Comparison of ENCODE assay signal across 8 mouse cellular contexts in the genomic region with DNA sequence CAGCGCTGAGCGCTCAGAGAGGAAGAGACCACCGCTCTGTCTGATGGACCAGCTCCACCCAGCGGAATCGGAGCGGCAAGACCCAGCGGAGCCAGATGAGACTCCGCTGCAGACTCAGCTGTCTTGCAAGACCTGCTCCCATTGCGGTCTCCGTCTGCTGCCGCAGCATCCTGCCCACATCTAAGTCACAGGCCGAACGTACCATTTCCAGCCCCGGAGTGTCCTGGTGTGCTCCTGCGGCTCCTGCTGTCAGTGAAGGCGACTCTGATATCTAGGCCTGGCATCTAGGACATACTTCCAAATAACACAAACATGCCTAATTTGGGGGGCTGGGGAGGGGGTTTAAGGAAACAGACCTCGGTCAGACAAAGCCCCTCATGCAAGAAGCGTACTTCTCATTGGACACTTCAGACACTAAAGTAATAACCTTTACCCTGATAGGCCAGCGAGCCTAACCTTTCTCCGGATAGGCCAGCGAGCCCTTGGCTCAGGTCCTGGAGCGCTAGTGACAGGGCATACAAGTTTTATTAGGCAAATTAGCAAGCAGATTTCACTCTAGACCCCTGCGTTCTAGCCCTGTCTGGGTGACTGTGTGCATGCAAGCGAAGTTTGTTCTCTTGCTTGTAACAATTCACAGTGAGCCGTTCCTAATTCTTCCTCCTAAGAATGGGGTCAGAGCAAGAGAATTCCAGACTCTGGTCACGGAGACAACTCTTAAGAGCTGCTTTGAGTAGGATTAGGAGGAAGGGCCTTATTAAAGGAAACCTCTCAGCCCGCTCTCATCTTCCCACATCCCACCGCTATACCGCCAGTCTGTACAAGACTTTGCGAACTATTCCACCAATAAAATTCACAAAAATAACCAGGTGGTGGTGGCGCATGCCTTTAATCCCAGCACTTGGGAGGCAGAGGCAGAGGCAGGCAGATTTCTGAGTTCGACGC. TPM values are rescaled to one million over a fixed set of nuclear protein-coding genes. Genes with fewer than 3 reads are reported as not detected.
DNase-seq lines count a peak whose midpoint lies in the region; ATAC-seq and TF ChIP-seq lines count a peak whose summit lies in the region.

A gene (minus strand): TSS at position 404 of the 942 bp plus-strand sequence.

- WGBS in heart, embryonic 11.5 days (ENCODE audit: insufficient replicate concordance): 12% methylated on average over 31 of the region's 33 CpGs
- 14% methylated on average over 33 of the region's 33 CpGs for WGBS in kidney, embryonic 16.5 days
- 12% methylated on average over 33 of the region's 33 CpGs for WGBS in liver, adult 2 months

- H3ac ChIP-seq in myocyte (ENCODE audit: control insufficient read depth, insufficient read length): no peak within 1 kb of the TSS

- H3K79me2 ChIP-seq in liver, adult 2 months (ENCODE audit: control insufficient read depth, insufficient read depth, low read length): peaks cover 5% of the 10 kb centered on the region; the same call in 1 of the 2 replicates
- no peaks in the 10 kb centered on the region for H3K79me2 ChIP-seq in myocyte (ENCODE audit: control insufficient read depth, insufficient read depth)

- H3K4me3 ChIP-seq in erythroblast, embryonic 14.5 days (replicated peaks): peak within 1 kb of the TSS; percentile 72
- H3K4me3 ChIP-seq in heart, embryonic 11.5 days (ENCODE audit: low read depth, low read length): peak within 1 kb of the TSS; percentile 84
- H3K4me3 ChIP-seq in kidney, embryonic 16.5 days (ENCODE audit: low read length): peak within 1 kb of the TSS; percentile 74
- H3K4me3 ChIP-seq in liver, adult 2 months (ENCODE audit: insufficient read depth, low read depth, low read length): peak within 1 kb of the TSS; percentile 96
- H3K4me3 ChIP-seq in myocyte: peak within 1 kb of the TSS; percentile 70

- peak; percentile 98 for ATAC-seq in heart, embryonic 11.5 days (replicated peaks; ENCODE audit: insufficient number of reproducible peaks, low FRiP score, low TSS enrichment)
- peak; percentile 99 for ATAC-seq in kidney, embryonic 16.5 days (ENCODE audit: low FRiP score, low TSS enrichment)

- TF ChIP-seq POLR2A in brain, embryonic 14.5 days (IDR thresholded peaks at IDR 0.05; ENCODE audit: borderline replicate concordance, extremely low read depth, insufficient read depth, insufficient read length, poor library complexity, severe bottlenecking): 0 out of 2 replicates have a peak, but pooled peaks have one; percentile 14
- TF ChIP-seq POLR2A in liver, adult 2 months (IDR thresholded peaks at IDR 0.05; ENCODE audit: extremely low read depth, insufficient read depth, low read length): 0 out of 2 replicates have a peak, but pooled peaks have one; percentile 15
- peak; percentile 14 for TF ChIP-seq POLR2A in myocyte (IDR thresholded peaks at IDR 0.05; ENCODE audit: insufficient read length, low read depth)

- H3K4me2 ChIP-seq in heart, embryonic 11.5 days: peak within 1 kb of the TSS; percentile 81
- peak within 1 kb of the TSS; percentile 78 for H3K4me2 ChIP-seq in kidney, embryonic 16.5 days (replicated peaks; ENCODE audit: low read depth, low read length)
- peak within 1 kb of the TSS; percentile 74 for H3K4me2 ChIP-seq in myocyte (ENCODE audit: low read depth)

- H3K27ac ChIP-seq in heart, embryonic 11.5 days (ENCODE audit: low read depth, low read length): peak within 1 kb of the TSS; percentile 75
- peak within 1 kb of the TSS; percentile 86 for H3K27ac ChIP-seq in kidney, embryonic 16.5 days (ENCODE audit: low read length)
- peak within 1 kb of the TSS; percentile 86 for H3K27ac ChIP-seq in liver, adult 2 months (replicated peaks; ENCODE audit: insufficient read depth, low read depth, low read length)

- H3K27me3 ChIP-seq in erythroblast, embryonic 14.5 days (ENCODE audit: control insufficient read depth): no peaks in the 10 kb centered on the region
- no peaks in the 10 kb centered on the region for H3K27me3 ChIP-seq in heart, embryonic 11.5 days (ENCODE audit: control insufficient read depth, insufficient read depth, low read length)
- no peaks in the 10 kb centered on the region for H3K27me3 ChIP-seq in kidney, embryonic 16.5 days (ENCODE audit: insufficient read depth, low read length)
- H3K27me3 ChIP-seq in liver, adult 2 months (ENCODE audit: control insufficient read depth, insufficient read depth, low read length): no peaks in the 10 kb centered on the region
- peaks cover under 1% of the 10 kb centered on the region for H3K27me3 ChIP-seq in myocyte (ENCODE audit: control insufficient read depth, insufficient read depth, insufficient read length)
- H3K27me3 ChIP-seq in splenic B cell, adult 2 months (ENCODE audit: control insufficient read depth, insufficient read depth, low read length, poor library complexity, severe bottlenecking): no peaks in the 10 kb centered on the region

- H3K36me3 ChIP-seq in erythroblast, embryonic 14.5 days (ENCODE audit: control insufficient read depth): no peaks in the 10 kb centered on the region
- H3K36me3 ChIP-seq in heart, embryonic 11.5 days (ENCODE audit: control insufficient read depth, insufficient read depth, low read length): no peaks in the 10 kb centered on the region
- H3K36me3 ChIP-seq in kidney, embryonic 16.5 days (ENCODE audit: insufficient read depth, low read length): peaks cover 4% of the 10 kb centered on the region; the same call in 1 of the 2 replicates
- peaks cover 2% of the 10 kb centered on the region; the same call in 1 of the 2 replicates for H3K36me3 ChIP-seq in liver, adult 2 months (ENCODE audit: control insufficient read depth, insufficient read depth, low read length)
- H3K36me3 ChIP-seq in myocyte (ENCODE audit: control insufficient read depth, insufficient read depth): no peaks in the 10 kb centered on the region
- no peaks in the 10 kb centered on the region for H3K36me3 ChIP-seq in splenic B cell, adult 2 months (ENCODE audit: control insufficient read depth, insufficient read depth, low read length, poor library complexity, severe bottlenecking)

- H3K4me1 ChIP-seq in erythroblast, embryonic 14.5 days (ENCODE audit: control insufficient read depth): peaks cover 17% of the 10 kb centered on the region
- peaks cover 8% of the 10 kb centered on the region for H3K4me1 ChIP-seq in heart, embryonic 11.5 days (ENCODE audit: control insufficient read depth, insufficient read depth, low read length)
- H3K4me1 ChIP-seq in kidney, embryonic 16.5 days (ENCODE audit: insufficient read depth, low read length): peaks cover 12% of the 10 kb centered on the region
- peaks cover 6% of the 10 kb centered on the region for H3K4me1 ChIP-seq in liver, adult 2 months (ENCODE audit: control insufficient read depth, insufficient read depth, low read length)

- no peaks in the 10 kb centered on the region for H3K9me3 ChIP-seq in erythroblast, embryonic 14.5 days (ENCODE audit: control insufficient read depth, low read length)
- H3K9me3 ChIP-seq in heart, embryonic 11.5 days (replicated peaks; ENCODE audit: control insufficient read depth, low read length): no peaks in the 10 kb centered on the region
- H3K9me3 ChIP-seq in kidney, embryonic 16.5 days (ENCODE audit: low read length): no peaks in the 10 kb centered on the region

- peak within 1 kb of the TSS; percentile 90 for H3K9ac ChIP-seq in heart, embryonic 11.5 days (ENCODE audit: low read depth, low read length)
- H3K9ac ChIP-seq in kidney, embryonic 16.5 days (replicated peaks; ENCODE audit: low read length): peak within 1 kb of the TSS; percentile 85
- H3K9ac ChIP-seq in liver, adult 2 months (ENCODE audit: low read depth, low read length): peak within 1 kb of the TSS; percentile 87

- TF ChIP-seq CTCF in brain, embryonic 14.5 days (IDR thresholded peaks at IDR 0.05; ENCODE audit: borderline replicate concordance, extremely low read depth, insufficient read depth, insufficient read length): peak; percentile 50; the same call in 1 of the 2 replicates
- TF ChIP-seq CTCF in liver, adult 2 months (IDR thresholded peaks at IDR 0.05; ENCODE audit: low read depth, low read length): peak; percentile 23; the same call in 1 of the 2 replicates

- DNase-seq in A20 (ENCODE audit: low read depth, low spot score): peak; percentile 97
- peak; percentile 97 for DNase-seq in brain, embryonic 14.5 days (ENCODE audit: low read depth)
- peak; percentile 89 for DNase-seq in liver, adult 2 months (ENCODE audit: extremely low read depth, low read depth, low spot score)
- peak; percentile 92 for DNase-seq in splenic B cell, adult 2 months (ENCODE audit: low read depth, low spot score)

TF ChIP-seq in myocyte, 11 proteins besides CTCF, POLR2A, EP300 and RAD21:
- TF ChIP-seq MYOD1 (IDR thresholded peaks at IDR 0.05; ENCODE audit: control insufficient read depth in 1 of 3, insufficient read length in 2 of 3, low read depth in 2 of 3) (peak in 2 of 3 experiments; percentile 2 to 26), USF1 (IDR thresholded peaks at IDR 0.05; ENCODE audit: low read depth) (no peak)

RNA-seq across cellular contexts. Expression of the gene that starts here (rescaled TPM):
- 4.6 and 5.2 TPM in 2 replicates for polyA plus RNA-seq in brain, embryonic 14.5 days (2012; rRNA removed)
- 0.01 TPM in 1 of 2 replicates, not detected in the other for polyA plus RNA-seq in erythroblast, embryonic 14.5 days (2012)
- polyA plus RNA-seq in heart, embryonic 11.5 days (2014; fragmentation: Nextera tagmentation; extraction: Ambion mirVana): 4.8 and 5.9 TPM in 2 replicates
- 6.4 and 8.3 TPM in 2 replicates for polyA plus RNA-seq in kidney, embryonic 16.5 days (2015; fragmentation: Nextera tagmentation; extraction: Ambion mirVana)
- total RNA-seq in liver, adult 2 months (2014; rRNA removed): 2.4 and 2.7 TPM in 2 replicates
- polyA plus RNA-seq in liver, adult 2 months (2012; rRNA removed): 0.70 and 1.1 TPM in 2 replicates
- 0.91 TPM for polyA plus RNA-seq in myocyte (2012; fragmentation: generic; extraction: Trizol)

Comparison
In these comparisons a context has a peak if more than half of its experiments do, and no peak if none do; other contexts are left out.
1. Peak in every context shown above with its lines: DNase-seq, ATAC-seq, H3K4me3 ChIP-seq and H3K27ac ChIP-seq.